Mouse (Mus musculus): ENCODE data around the gene Atp1a2.

Atp1a2 gene

GRCm38 (mm10) chr1:172324725-172325124, 26.9 kb upstream of the Atp1a2 start:
- in situ Hi-C loops (cut with MboI, MseI), result no loop called here

- in situ Hi-C loops (cut with MboI, MseI), result no loop called here
Observed at GRCm38 (mm10) chr1:172323801-172324359, 26.0 kb upstream of the Atp1a2 start.

GRCm38 (mm10) chr1:172323298-172323697, 25.4 kb upstream of the Atp1a2 start:
- in situ Hi-C loops (cut with MboI, MseI), result no loop called here

GRCm38 (mm10) chr1:172322725-172323124, 24.9 kb upstream of the Atp1a2 start:
- in situ Hi-C loops (cut with MboI, MseI), result no loop called here

- in situ Hi-C loops (cut with MboI, MseI), result no loop called here
Observed at GRCm38 (mm10) chr1:172319921-172320411, 22.1 kb upstream of the Atp1a2 start.

GRCm38 (mm10) chr1:172319346-172319745, 21.5 kb upstream of the Atp1a2 start:
- in situ Hi-C loops (cut with MboI, MseI), result no loop called here

- in situ Hi-C loops (cut with MboI, MseI), result no loop called here
Observed at GRCm38 (mm10) chr1:172318424-172319035, 20.7 kb upstream of the Atp1a2 start.

- in situ Hi-C loops (cut with MboI, MseI), result no loop called here
Observed at GRCm38 (mm10) chr1:172317946-172318345, 20.1 kb upstream of the Atp1a2 start.

- in situ Hi-C loops (cut with MboI, MseI), result no loop called here
Observed at GRCm38 (mm10) chr1:172317431-172317830, 19.6 kb upstream of the Atp1a2 start.

- in situ Hi-C loops (cut with MboI, MseI), result loop anchor here (5.0 kb wide), 1 partner anchor 168 kb away; the partner anchor contains the start of gene Dcaf8
Observed at GRCm38 (mm10) chr1:172314911-172315310, 17.0 kb upstream of the Atp1a2 start.

- in situ Hi-C loops (cut with MboI, MseI), result loop anchor here (5.0 kb wide), 1 partner anchor 167 kb away; the partner anchor contains the start of gene Dcaf8
Observed at GRCm38 (mm10) chr1:172313613-172314411, 15.9 kb upstream of the Atp1a2 start.

GRCm38 (mm10) chr1:172312768-172313561, 15.1 kb upstream of the Atp1a2 start:
- in situ Hi-C loops (cut with MboI, MseI), result loop anchor here (5.0 kb wide), 1 partner anchor 166 kb away; the partner anchor contains the start of gene Dcaf8

- in situ Hi-C loops (cut with MboI, MseI), result loop anchor here (5.0 kb wide), 1 partner anchor 165 kb away; the partner anchor contains the start of gene Dcaf8
Observed at GRCm38 (mm10) chr1:172311921-172312767, 14.3 kb upstream of the Atp1a2 start.

GRCm38 (mm10) chr1:172311248-172311906, 13.5 kb upstream of the Atp1a2 start:
- in situ Hi-C loops (cut with MboI, MseI), result loop anchor here (5.0 kb wide), 1 partner anchor 164 kb away; the partner anchor contains the start of gene Dcaf8

GRCm38 (mm10) chr1:172309699-172310398, 12.0 kb upstream of the Atp1a2 start:
- in situ Hi-C loops (cut with MboI, MseI), result loop anchor here (5.0 kb wide), 1 partner anchor 163 kb away; the partner anchor contains the start of gene Dcaf8

- in situ Hi-C loops (cut with MboI, MseI), result no loop called here
Observed at GRCm38 (mm10) chr1:172308409-172308808, 10.5 kb upstream of the Atp1a2 start.

GRCm38 (mm10) chr1:172307936-172308335, 10.1 kb upstream of the Atp1a2 start:
- in situ Hi-C loops (cut with MboI, MseI), result no loop called here

GRCm38 (mm10) chr1:172306885-172307284, 9.0 kb upstream of the Atp1a2 start:
- in situ Hi-C loops (cut with MboI, MseI), result no loop called here

GRCm38 (mm10) chr1:172306196-172306595, 8.3 kb upstream of the Atp1a2 start:
- in situ Hi-C loops (cut with MboI, MseI), result no loop called here

Measured in T-helper 2 cell (primary cell).